Mouse (Mus musculus): ENCODE data around the gene Samd4. TPM values are rescaled to one million over a fixed set of nuclear protein-coding genes. Genes with fewer than 3 reads are reported as not detected.

Gene Samd4
- polyA plus RNA-seq, 1 experiment from 2014 or later: 0.34 TPM

- 81% methylated on average over 5 of the region's 5 CpGs for WGBS (ENCODE audit: insufficient replicate concordance)
- no peak overlapping the region for H3K9ac ChIP-seq (replicated peaks)
- DNase-seq: no peak
- no peaks in the 10 kb centered on the region for H3K36me3 ChIP-seq (replicated peaks; ENCODE audit: insufficient read depth, low read length)
- no peak overlapping the region for H3K4me3 ChIP-seq (ENCODE audit: low read depth, low read length)
- no peak overlapping the region for H3K27ac ChIP-seq (ENCODE audit: low read depth)
- TF ChIP-seq CTCF (IDR thresholded peaks at IDR 0.05; ENCODE audit: low read depth) (no peak), EP300 (IDR thresholded peaks at IDR 0.05; ENCODE audit: low read depth) (no peak)
- H3K9me3 ChIP-seq (ENCODE audit: low read length): no peaks in the 10 kb centered on the region
- H3K4me2 ChIP-seq (ENCODE audit: low read depth, low read length): no peak overlapping the region
- H3K27me3 ChIP-seq (ENCODE audit: insufficient read depth, low read length): no peaks in the 10 kb centered on the region
- ATAC-seq: no peak
- H3K4me1 ChIP-seq (ENCODE audit: insufficient read depth): no peaks in the 10 kb centered on the region
Measured at GRCm38 (mm10) chr14:47075856-47076255, 193.2 kb downstream of the Samd4 start.

- Histone ChIP-seq H3K27me3 (ENCODE audit: insufficient read depth, low read length) (no peaks in the 10 kb centered on the region), H3K4me2 (ENCODE audit: low read depth, low read length) (no peak overlapping the region), H3K4me1 (ENCODE audit: insufficient read depth) (no peaks in the 10 kb centered on the region), H3K4me3 (ENCODE audit: low read depth, low read length) (no peak overlapping the region), H3K9me3 (ENCODE audit: low read length) (no peaks in the 10 kb centered on the region), H3K9ac (replicated peaks) (no peak overlapping the region), H3K27ac (ENCODE audit: low read depth) (no peak overlapping the region), H3K36me3 (replicated peaks; ENCODE audit: insufficient read depth, low read length) (no peaks in the 10 kb centered on the region)
- ATAC-seq (no peak), DNase-seq (no peak)
- TF ChIP-seq CTCF (IDR thresholded peaks at IDR 0.05; ENCODE audit: low read depth) (no peak), EP300 (IDR thresholded peaks at IDR 0.05; ENCODE audit: low read depth) (no peak)
- 78% methylated on average over 14 of the region's 14 CpGs for WGBS (ENCODE audit: insufficient replicate concordance)
Measured at GRCm38 (mm10) chr14:47076956-47077575, 194.4 kb downstream of the Samd4 start.

DNA sequence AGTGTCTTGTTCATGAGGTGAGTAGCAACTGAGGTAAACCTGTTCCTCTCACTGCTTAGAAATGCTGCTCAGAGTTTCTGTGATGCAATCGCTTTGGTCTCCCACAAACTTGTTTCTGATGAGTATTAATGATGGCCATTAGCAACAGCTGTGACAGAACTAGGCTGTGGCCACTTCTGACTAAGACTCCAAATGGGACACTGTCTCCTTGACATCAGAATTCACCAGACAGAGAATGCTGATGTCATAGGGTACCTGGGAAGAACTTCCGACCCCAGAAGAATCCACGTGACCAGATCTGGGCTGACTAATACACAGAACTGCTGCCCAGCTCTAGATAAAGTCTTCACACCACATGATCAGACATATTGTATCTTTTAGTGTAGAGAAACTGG is 194.9 kb downstream of the Samd4 start:
- TF ChIP-seq CTCF (IDR thresholded peaks at IDR 0.05; ENCODE audit: low read depth) (no peak), EP300 (IDR thresholded peaks at IDR 0.05; ENCODE audit: low read depth) (no peak)
- Histone ChIP-seq H3K36me3 (replicated peaks; ENCODE audit: insufficient read depth, low read length) (no peaks in the 10 kb centered on the region), H3K9me3 (ENCODE audit: low read length) (no peaks in the 10 kb centered on the region), H3K27ac (ENCODE audit: low read depth) (no peak overlapping the region), H3K4me1 (ENCODE audit: insufficient read depth) (no peaks in the 10 kb centered on the region), H3K4me3 (ENCODE audit: low read depth, low read length) (no peak overlapping the region), H3K4me2 (ENCODE audit: low read depth, low read length) (no peak overlapping the region), H3K9ac (replicated peaks) (no peak overlapping the region), H3K27me3 (ENCODE audit: insufficient read depth, low read length) (no peaks in the 10 kb centered on the region)
- no peak for DNase-seq
- 78% methylated on average over 3 of the region's 3 CpGs for WGBS (ENCODE audit: insufficient replicate concordance)
- ATAC-seq: no peak

- no peak overlapping the region for H3K4me3 ChIP-seq (ENCODE audit: low read depth, low read length)
- H3K9ac ChIP-seq (replicated peaks): no peak overlapping the region
- H3K9me3 ChIP-seq (ENCODE audit: low read length): no peaks in the 10 kb centered on the region
- no peaks in the 10 kb centered on the region for H3K36me3 ChIP-seq (replicated peaks; ENCODE audit: insufficient read depth, low read length)
- TF ChIP-seq CTCF (IDR thresholded peaks at IDR 0.05; ENCODE audit: low read depth) (no peak), EP300 (IDR thresholded peaks at IDR 0.05; ENCODE audit: low read depth) (no peak)
- no peak overlapping the region for H3K4me2 ChIP-seq (ENCODE audit: low read depth, low read length)
- no peak for ATAC-seq
- H3K27me3 ChIP-seq (ENCODE audit: insufficient read depth, low read length): no peaks in the 10 kb centered on the region
- H3K4me1 ChIP-seq (ENCODE audit: insufficient read depth): no peaks in the 10 kb centered on the region
- no peak for DNase-seq
- 81% methylated on average over 7 of the region's 7 CpGs for WGBS (ENCODE audit: insufficient replicate concordance)
- no peak overlapping the region for H3K27ac ChIP-seq (ENCODE audit: low read depth)
Measured at GRCm38 (mm10) chr14:47079911-47080310, 197.3 kb downstream of the Samd4 start.

GRCm38 (mm10) chr14:47083311-47083710 is 200.7 kb downstream of the Samd4 start:
- TF ChIP-seq CTCF (IDR thresholded peaks at IDR 0.05; ENCODE audit: low read depth) (no peak), EP300 (IDR thresholded peaks at IDR 0.05; ENCODE audit: low read depth) (no peak)
- Histone ChIP-seq H3K4me2 (ENCODE audit: low read depth, low read length) (no peak overlapping the region), H3K27me3 (ENCODE audit: insufficient read depth, low read length) (no peaks in the 10 kb centered on the region), H3K4me1 (ENCODE audit: insufficient read depth) (peaks cover 7% of the 10 kb centered on the region; the same call in 1 of the 2 replicates), H3K4me3 (ENCODE audit: low read depth, low read length) (no peak overlapping the region), H3K9ac (replicated peaks) (no peak overlapping the region), H3K36me3 (replicated peaks; ENCODE audit: insufficient read depth, low read length) (no peaks in the 10 kb centered on the region), H3K9me3 (ENCODE audit: low read length) (no peaks in the 10 kb centered on the region), H3K27ac (ENCODE audit: low read depth) (no peak overlapping the region)
- DNase-seq (no peak), ATAC-seq (no peak)
- 66% methylated on average over 9 of the region's 9 CpGs for WGBS (ENCODE audit: insufficient replicate concordance)

DNA sequence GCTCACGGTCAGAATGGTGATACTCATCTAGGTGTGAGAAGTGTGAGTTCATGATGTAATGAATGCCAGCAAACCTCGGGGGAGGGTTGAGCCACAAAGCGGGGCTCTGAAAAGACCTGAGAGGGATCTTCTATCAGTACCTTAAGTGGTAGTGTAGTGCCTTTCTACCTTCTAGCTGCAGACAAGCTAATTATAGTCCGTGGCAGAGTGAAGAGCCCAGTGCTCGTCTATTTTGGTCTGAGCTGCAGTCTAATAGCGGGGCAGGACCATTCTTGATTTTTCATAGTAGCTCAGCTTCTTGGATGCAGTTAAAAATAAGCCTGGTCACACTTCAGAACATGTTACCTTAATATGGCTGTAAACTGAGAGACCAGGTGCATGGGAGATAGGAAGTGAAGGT is 201.2 kb downstream of the Samd4 start:
- peaks cover 7% of the 10 kb centered on the region; the same call in 1 of the 2 replicates for H3K4me1 ChIP-seq (ENCODE audit: insufficient read depth)
- H3K9ac ChIP-seq (replicated peaks): no peak overlapping the region
- DNase-seq (no peak), ATAC-seq (no peak)
- H3K27me3 ChIP-seq (ENCODE audit: insufficient read depth, low read length): no peaks in the 10 kb centered on the region
- no peak overlapping the region for H3K4me3 ChIP-seq (ENCODE audit: low read depth, low read length)
- no peak overlapping the region for H3K27ac ChIP-seq (ENCODE audit: low read depth)
- H3K9me3 ChIP-seq (ENCODE audit: low read length): no peaks in the 10 kb centered on the region
- TF ChIP-seq CTCF (IDR thresholded peaks at IDR 0.05; ENCODE audit: low read depth) (no peak), EP300 (IDR thresholded peaks at IDR 0.05; ENCODE audit: low read depth) (no peak)
- no peak overlapping the region for H3K4me2 ChIP-seq (ENCODE audit: low read depth, low read length)
- WGBS (ENCODE audit: insufficient replicate concordance): 65% methylated on average over 6 of the region's 6 CpGs
- H3K36me3 ChIP-seq (replicated peaks; ENCODE audit: insufficient read depth, low read length): no peaks in the 10 kb centered on the region
